Mouse (Mus musculus): ENCODE measurements at regions not wholly inside any gene's neighbourhood (a gene's known extent, or its start where the extent isn't known, plus 50 kb on each side); places are given as distances from the start of the nearest gene placed in this dataset.

DNA sequence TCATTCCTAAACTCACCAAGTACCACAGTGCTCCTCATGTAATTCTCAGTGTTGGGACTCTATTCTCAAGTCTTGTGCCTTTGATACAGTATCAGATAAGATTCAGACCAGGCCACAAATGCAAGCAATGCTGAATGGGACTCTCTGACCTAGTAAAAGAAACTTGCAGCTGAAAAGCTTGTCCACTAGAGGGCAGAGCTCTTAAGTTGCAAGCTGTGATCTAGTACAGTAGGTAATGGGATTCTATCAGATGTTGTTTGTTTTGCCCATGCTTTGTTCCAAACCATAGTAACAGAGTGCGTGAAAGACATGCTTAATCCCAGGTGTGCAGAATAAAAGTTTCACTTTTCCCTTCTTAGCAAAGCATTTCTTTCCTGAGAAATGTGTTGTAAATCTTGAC is 383.2 kb upstream of the Chrm2 start:
- TF ChIP-seq CTCF (IDR thresholded peaks at IDR 0.05; ENCODE audit: control insufficient read depth, insufficient read depth, insufficient replicate concordance, low read depth, low read length) (no peak), POLR2A (IDR thresholded peaks at IDR 0.05; ENCODE audit: control insufficient read depth, low read depth, low read length) (no peak)

All from testis, adult 2 months (tissue).